Mouse (Mus musculus) liver, embryonic 14.5 days (tissue): ENCODE data around the gene Alox5ap. TPM values are rescaled to one million over a fixed set of nuclear protein-coding genes. Genes with fewer than 3 reads are reported as not detected.

Source experiments
- ATAC-seq: fragments of 200-750 bp; cut with Nextera tagmentation; 2 replicates; pipeline ENCODE4 v1.8.0; 2017; ENCODE audit warnings: moderate number of reproducible peaks, mild to moderate bottlenecking, moderate library complexity; ENCODE audit not compliant: insufficient read depth
- DNase-seq, 3 experiments: peaks; one replicate each; pipeline ENCODE4 v3.0.0-alpha.2; 2012 to 2013; ENCODE audit warnings: low read depth in 3 of 3, low spot score in 3 of 3
- H3K27ac ChIP-seq: fragments of 300-500 bp; sonication (generic); 2 replicates; pipeline ENCODE4 v1.5.1; 2014; ENCODE audit warnings: moderate library complexity, mild to moderate bottlenecking, control low read depth, inconsistent platforms
- H3K27me3 ChIP-seq: fragments of 300-500 bp; sonication (generic); 2 replicates; pipeline ENCODE4 v1.6.1; 2014; ENCODE audit warnings: mild to moderate bottlenecking, low read length, moderate library complexity; ENCODE audit not compliant: control insufficient read depth, insufficient read depth
- H3K36me3 ChIP-seq: fragments of 300-500 bp; sonication (generic); replicated peaks from 2 replicates; pipeline ENCODE4 v1.6.1; 2014; ENCODE audit warnings: low read depth; ENCODE audit not compliant: control insufficient read depth, insufficient read depth
- H3K4me1 ChIP-seq, 2 experiments: fragments of 200-500 bp in 1 of 2; fragments of 300-500 bp in 1 of 2; sonication (generic) in 1 of 2; replicated peaks; 2 replicates each; pipeline ENCODE4 v1.6.1; 2012 to 2014; ENCODE audit warnings: antibody characterized with exemption in 1 of 2, inconsistent platforms in 1 of 2, low read length in 1 of 2; ENCODE audit not compliant: control insufficient read depth in 2 of 2, insufficient read depth in 2 of 2
- H3K4me2 ChIP-seq: fragments of 300-500 bp; sonication (generic); 2 replicates; pipeline ENCODE4 v1.6.1; 2014; ENCODE audit warnings: low read depth, mild to moderate bottlenecking, control low read depth, moderate library complexity
- H3K4me3 ChIP-seq, 2 experiments: fragments of 200-500 bp in 1 of 2; fragments of 300-500 bp in 1 of 2; sonication (generic) in 1 of 2; 2 replicates each; pipeline ENCODE4 v1.5.1; 2012 to 2014; ENCODE audit warnings: low read depth in 2 of 2, low read length in 2 of 2, mild to moderate bottlenecking in 2 of 2, control low read depth in 1 of 2, inconsistent platforms in 1 of 2, moderate library complexity in 1 of 2; ENCODE audit not compliant: insufficient read depth in 1 of 2
- H3K9ac ChIP-seq: fragments of 300-500 bp; sonication (generic); replicated peaks from 2 replicates; pipeline ENCODE4 v1.6.1; 2014; ENCODE audit warnings: mild to moderate bottlenecking, control low read depth, moderate library complexity
- H3K9me3 ChIP-seq: fragments of 300-500 bp; sonication (generic); 2 replicates; pipeline ENCODE4 v1.6.1; 2016; ENCODE audit warnings: low read length, mixed read lengths; ENCODE audit not compliant: control insufficient read depth
- CTCF ChIP-seq: IDR thresholded peaks from 2 replicates; pipeline ENCODE4 v1.5.1; 2016; ENCODE audit warnings: antibody characterized with exemption, low read depth, control low read depth
- EP300 ChIP-seq: IDR thresholded peaks from 2 replicates; pipeline ENCODE4 v1.6.1; 2016; ENCODE audit warnings: antibody characterized with exemption, low read depth
- WGBS: fragments of 180-500 bp; shearing (Covaris S2); extraction: QIAGEN DNeasy Blood & Tissue Kit; methylation state at CpG from one replicate; pipeline ENCODE4 v1.1.7; 2014; ENCODE audit not compliant: insufficient replicate concordance; 5-methylcytosine and 5-hydroxymethylcytosine counted together
- polyA plus RNA-seq, 2 experiments: library from polyadenylated mRNA; depleted of rRNA in 1 of 2; stranded (reverse) in 1 of 2; unstranded in 1 of 2; fragments of >200 nt; fragmentation: Nextera tagmentation in 1 of 2; extraction: Ambion mirVana in 1 of 2; gene quantifications; 2 replicates each; pipeline versions ENCODE4 v1.2.1 to v1.2.3; 2012 to 2014

Gene Alox5ap
- polyA plus RNA-seq, 2 experiments = 26.7 to 29.6 TPM

DNA sequence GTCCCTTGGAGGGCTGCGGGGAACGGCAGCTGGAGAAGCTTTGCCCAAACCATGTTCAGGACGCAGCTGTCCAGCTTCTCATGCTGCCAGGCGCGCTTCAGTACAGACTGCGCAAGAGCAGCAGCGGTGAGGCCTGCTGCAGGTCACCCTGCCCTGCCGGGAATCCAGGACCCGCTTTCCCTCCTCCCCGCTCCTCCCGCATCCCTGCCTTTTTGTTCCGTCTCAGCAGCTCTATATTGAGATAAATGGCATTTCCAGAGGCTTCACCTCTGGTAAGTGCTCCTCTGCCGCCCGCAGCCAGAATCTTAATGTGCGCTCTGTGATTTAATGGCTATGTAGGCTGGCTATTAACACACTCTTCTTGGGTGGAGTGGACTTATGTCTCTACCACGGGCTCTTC, 5.5 kb upstream of the Alox5ap start:
- no peak for ATAC-seq
- no peak overlapping the region for H3K27ac ChIP-seq
- no peaks in the 10 kb centered on the region for H3K9me3 ChIP-seq
- 76% methylated on average over 16 of the region's 16 CpGs for WGBS
- H3K36me3 ChIP-seq = no peaks in the 10 kb centered on the region
- H3K9ac ChIP-seq = no peak overlapping the region
- no peak overlapping the region for H3K4me3 ChIP-seq
- H3K4me2 ChIP-seq = no peak overlapping the region
- H3K27me3 ChIP-seq = no peaks in the 10 kb centered on the region
- no peak for DNase-seq
- no peak for TF ChIP-seq CTCF
- no peak for TF ChIP-seq EP300
- H3K4me1 ChIP-seq = no peaks in the 10 kb centered on the region

DNA sequence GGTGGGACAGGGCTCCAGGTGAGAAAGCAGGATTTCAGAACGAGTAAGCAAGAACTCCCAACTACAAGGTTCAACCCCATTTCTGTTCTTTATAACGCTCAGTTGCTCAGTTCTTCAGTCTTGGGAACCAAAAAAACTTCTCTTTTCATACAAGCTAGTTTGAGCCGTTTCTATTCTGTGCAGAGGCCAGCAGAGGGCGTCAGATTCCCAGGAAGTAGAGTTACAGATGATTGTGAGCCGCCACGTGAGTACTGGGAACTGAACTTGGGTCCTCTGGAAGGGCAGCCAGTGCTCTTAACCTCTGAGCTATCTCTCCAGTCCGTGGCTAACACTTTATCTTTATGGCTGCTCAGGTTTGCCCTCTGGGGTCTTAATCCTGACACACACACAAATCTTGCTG, 3.1 kb upstream of the Alox5ap start:
- 61% methylated on average over 7 of the region's 7 CpGs for WGBS
- TF ChIP-seq CTCF (peak; percentile 30; the same call in 1 of the 2 replicates), EP300 (no peak)
- ATAC-seq (no peak), DNase-seq (no peak)
- H3K4me3 ChIP-seq = no peak overlapping the region
- no peak overlapping the region for H3K9ac ChIP-seq
- 0 out of 4 replicates have a peak, but pooled peaks cover 0 to 3% of the 10 kb centered on the region in 2 experiments for H3K4me1 ChIP-seq
- no peaks in the 10 kb centered on the region for H3K9me3 ChIP-seq
- no peak overlapping the region for H3K27ac ChIP-seq
- H3K4me2 ChIP-seq = no peak overlapping the region
- H3K36me3 ChIP-seq = no peaks in the 10 kb centered on the region
- H3K27me3 ChIP-seq = no peaks in the 10 kb centered on the region

GRCm38 (mm10) chr5:149261866-149262265, 2.7 kb upstream of the Alox5ap start:
- Histone ChIP-seq H3K4me3 (no peak overlapping the region), H3K27me3 (no peaks in the 10 kb centered on the region), H3K36me3 (no peaks in the 10 kb centered on the region), H3K4me1 (0 out of 4 replicates have a peak, but pooled peaks cover 0 to 3% of the 10 kb centered on the region in 2 experiments), H3K9me3 (no peaks in the 10 kb centered on the region), H3K27ac (no peak overlapping the region), H3K9ac (no peak overlapping the region), H3K4me2 (no peak overlapping the region)
- 62% methylated on average over 6 of the region's 6 CpGs for WGBS
- TF ChIP-seq EP300 (no peak), CTCF (peak; percentile 83)
- DNase-seq (no peak), ATAC-seq (no peak)

DNA sequence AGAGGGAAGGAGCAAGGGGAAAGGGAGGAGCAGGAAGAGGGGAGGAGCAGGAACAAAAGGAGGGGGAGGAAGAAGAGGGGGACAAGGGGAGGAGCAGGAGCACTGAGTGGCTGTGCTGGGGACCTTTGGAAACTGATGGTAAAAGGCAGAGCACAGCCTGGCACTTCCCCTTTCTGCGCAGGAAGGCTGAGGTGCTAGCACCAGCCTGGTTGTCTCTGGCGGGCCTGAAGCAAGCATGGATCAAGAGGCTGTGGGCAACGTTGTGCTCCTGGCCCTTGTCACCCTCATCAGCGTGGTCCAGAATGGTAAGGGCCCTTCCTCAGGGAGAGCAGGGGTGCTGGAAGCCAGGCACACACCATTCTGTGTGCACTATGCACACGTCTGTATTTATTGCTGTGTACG, 312 bp downstream of the Alox5ap start:
- no peak for TF ChIP-seq EP300
- TF ChIP-seq CTCF = no peak
- Histone ChIP-seq H3K4me3 (peak overlapping the region; percentile 20 to 49; a peak in 2 of 4 replicates), H3K9ac (no peak overlapping the region), H3K36me3 (no peaks in the 10 kb centered on the region), H3K9me3 (no peaks in the 10 kb centered on the region), H3K4me1 (peaks cover 0 to 12% of the 10 kb centered on the region in 2 experiments; a peak in 2 of 4 replicates), H3K27ac (no peak overlapping the region), H3K4me2 (no peak overlapping the region), H3K27me3 (no peaks in the 10 kb centered on the region; the same call in 1 of the 2 replicates)
- ATAC-seq (peak; percentile 52; the same call in 1 of the 2 replicates), DNase-seq (no peak)
- 24% methylated on average over 6 of the region's 6 CpGs for WGBS

- Histone ChIP-seq H3K27me3 (no peaks in the 10 kb centered on the region; the same call in 1 of the 2 replicates), H3K4me1 (peaks cover 0 to 12% of the 10 kb centered on the region in 2 experiments; a peak in 2 of 4 replicates), H3K4me2 (no peak overlapping the region), H3K9me3 (no peaks in the 10 kb centered on the region; the same call in 1 of the 2 replicates), H3K4me3 (no peak overlapping the region; a peak in 1 of 4 replicates), H3K27ac (no peak overlapping the region; the same call in 1 of the 2 replicates), H3K36me3 (no peaks in the 10 kb centered on the region), H3K9ac (no peak overlapping the region)
- ATAC-seq (peak; percentile 29; the same call in 1 of the 2 replicates), DNase-seq (no peak)
- WGBS = 25% methylated on average over 8 of the region's 8 CpGs
- TF ChIP-seq EP300 (no peak), CTCF (no peak)
These were observed 2.2 kb downstream of the Alox5ap start for GRCm38 (mm10) chr5:149266761-149267221.
